Mouse (Mus musculus) stomach, postnatal 0 days (tissue): ENCODE results near the gene Slc9a1. TPM values are rescaled to one million over a fixed set of nuclear protein-coding genes. Genes with fewer than 3 reads are reported as not detected.

Experiments used
- ATAC-seq: fragments of 200-750 bp; cut with Nextera tagmentation; 2 replicates; pipeline ENCODE4 v1.8.0; 2017; ENCODE audit not compliant: low FRiP score, low TSS enrichment
- DNase-seq: peaks from one replicate; pipeline ENCODE4 v3.0.0-alpha.2; 2016; ENCODE audit warnings: low spot score
- H3K27ac ChIP-seq: fragments of 300-500 bp; sonication (generic); replicated peaks from 2 replicates; pipeline ENCODE4 v1.5.1; 2014; ENCODE audit warnings: mild to moderate bottlenecking, control low read depth
- H3K27me3 ChIP-seq: fragments of 300-500 bp; sonication (generic); 2 replicates; pipeline ENCODE4 v1.6.1; 2014; ENCODE audit warnings: low read length; ENCODE audit not compliant: control insufficient read depth, insufficient read depth
- H3K36me3 ChIP-seq: fragments of 300-500 bp; sonication (generic); 2 replicates; pipeline ENCODE4 v1.6.1; 2014; ENCODE audit warnings: low read length, mixed read lengths; ENCODE audit not compliant: control insufficient read depth, insufficient read depth
- H3K4me1 ChIP-seq: fragments of 300-500 bp; sonication (generic); replicated peaks from 2 replicates; pipeline ENCODE4 v1.6.1; 2014; ENCODE audit warnings: antibody characterized with exemption; ENCODE audit not compliant: control insufficient read depth, insufficient read depth
- H3K4me2 ChIP-seq: fragments of 300-500 bp; sonication (generic); replicated peaks from 2 replicates; pipeline ENCODE4 v1.6.1; 2014; ENCODE audit warnings: low read depth, mild to moderate bottlenecking, control low read depth, moderate library complexity
- H3K4me3 ChIP-seq: fragments of 300-500 bp; sonication (generic); 2 replicates; pipeline ENCODE4 v1.5.1; 2014; ENCODE audit warnings: low read depth, low read length, control low read depth
- H3K9ac ChIP-seq: fragments of 300-500 bp; sonication (generic); 2 replicates; pipeline ENCODE4 v1.6.1; 2014; ENCODE audit warnings: mild to moderate bottlenecking, low read length, control low read depth, mixed read lengths
- H3K9me3 ChIP-seq: fragments of 300-500 bp; sonication (generic); 2 replicates; pipeline ENCODE4 v1.6.1; 2016; ENCODE audit warnings: low read length; ENCODE audit not compliant: control insufficient read depth
- CTCF ChIP-seq: IDR thresholded peaks from 2 replicates; pipeline ENCODE4 v1.5.1; 2016; ENCODE audit warnings: antibody characterized with exemption, low read depth, mild to moderate bottlenecking, moderate library complexity
- EP300 ChIP-seq: optimal IDR thresholded peaks from 2 replicates; pipeline ENCODE3; 2016; ENCODE audit warnings: antibody characterized with exemption
- WGBS: fragments of 180-500 bp; shearing (Covaris S2); extraction: QIAGEN DNeasy Blood & Tissue Kit; methylation state at CpG from one replicate; pipeline ENCODE4 v1.1.7; 2014; 5-methylcytosine and 5-hydroxymethylcytosine counted together
- polyA plus RNA-seq: library from polyadenylated mRNA; unstranded; fragments of >200 nt; fragmentation: Nextera tagmentation; extraction: Ambion mirVana; gene quantifications from 2 replicates; pipeline ENCODE4 v1.2.1, GENCODE M21; 2015

Slc9a1 gene
- polyA plus RNA-seq, 1 experiment from 2014 or later: 6.0 TPM

DNA sequence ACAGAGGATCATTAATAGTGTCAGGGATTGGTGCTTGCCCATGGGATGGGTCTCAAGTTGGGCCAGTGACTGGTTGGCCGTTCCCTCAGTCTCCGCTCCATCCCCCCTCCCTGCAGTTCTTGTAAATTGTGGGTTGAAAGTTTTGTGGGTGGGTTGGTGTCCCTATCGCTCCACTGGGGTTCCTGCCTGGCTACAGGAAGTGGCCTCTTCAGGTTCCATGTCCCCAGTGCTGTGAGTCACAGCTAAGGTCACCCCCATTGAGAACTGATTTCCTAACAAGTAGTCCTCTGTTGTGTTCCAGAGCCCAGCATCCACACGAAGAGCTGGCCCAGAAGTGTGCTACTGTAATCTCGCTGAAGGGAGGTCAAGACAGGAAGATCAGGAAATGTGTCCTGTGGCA, 56.6 kb downstream of the Slc9a1 start:
- H3K4me3 ChIP-seq: no peak overlapping the region
- no peak overlapping the region for H3K4me2 ChIP-seq
- TF ChIP-seq CTCF: no peak
- TF ChIP-seq EP300: no peak
- no peak overlapping the region for H3K27ac ChIP-seq
- DNase-seq: no peak
- no peaks in the 10 kb centered on the region for H3K36me3 ChIP-seq
- H3K27me3 ChIP-seq: no peaks in the 10 kb centered on the region
- no peak for ATAC-seq
- H3K9ac ChIP-seq: no peak overlapping the region
- no peaks in the 10 kb centered on the region for H3K4me1 ChIP-seq
- 65% methylated on average over 5 of the region's 5 CpGs for WGBS
- no peaks in the 10 kb centered on the region for H3K9me3 ChIP-seq

DNA sequence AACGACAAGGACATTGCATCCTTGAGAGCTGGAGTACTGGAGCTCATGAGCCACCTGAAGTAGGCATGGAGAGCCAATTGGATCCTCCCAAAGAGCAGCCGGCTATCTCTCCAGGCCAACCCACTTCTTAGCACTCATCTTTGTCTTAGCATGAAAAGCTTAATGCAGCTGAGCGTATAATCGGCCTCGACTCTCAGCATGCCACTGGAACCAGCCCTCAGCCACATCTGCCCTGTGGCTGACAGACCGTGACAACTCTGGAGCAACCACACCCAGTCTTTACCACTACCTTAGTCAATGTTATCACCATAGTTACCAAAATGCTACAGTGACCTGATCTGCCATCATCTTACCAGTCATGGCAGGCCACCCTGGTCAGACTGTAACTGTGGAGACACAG, 62.0 kb downstream of the Slc9a1 start:
- Histone ChIP-seq H3K4me3 (no peak overlapping the region), H3K4me1 (no peaks in the 10 kb centered on the region), H3K27me3 (no peaks in the 10 kb centered on the region), H3K9me3 (no peaks in the 10 kb centered on the region), H3K9ac (no peak overlapping the region), H3K36me3 (no peaks in the 10 kb centered on the region), H3K4me2 (no peak overlapping the region), H3K27ac (no peak overlapping the region)
- DNase-seq (no peak), ATAC-seq (peak; percentile 38; the same call in 1 of the 2 replicates)
- WGBS: 78% methylated on average over 6 of the region's 6 CpGs
- no peak for TF ChIP-seq EP300
- TF ChIP-seq CTCF: no peak

DNA sequence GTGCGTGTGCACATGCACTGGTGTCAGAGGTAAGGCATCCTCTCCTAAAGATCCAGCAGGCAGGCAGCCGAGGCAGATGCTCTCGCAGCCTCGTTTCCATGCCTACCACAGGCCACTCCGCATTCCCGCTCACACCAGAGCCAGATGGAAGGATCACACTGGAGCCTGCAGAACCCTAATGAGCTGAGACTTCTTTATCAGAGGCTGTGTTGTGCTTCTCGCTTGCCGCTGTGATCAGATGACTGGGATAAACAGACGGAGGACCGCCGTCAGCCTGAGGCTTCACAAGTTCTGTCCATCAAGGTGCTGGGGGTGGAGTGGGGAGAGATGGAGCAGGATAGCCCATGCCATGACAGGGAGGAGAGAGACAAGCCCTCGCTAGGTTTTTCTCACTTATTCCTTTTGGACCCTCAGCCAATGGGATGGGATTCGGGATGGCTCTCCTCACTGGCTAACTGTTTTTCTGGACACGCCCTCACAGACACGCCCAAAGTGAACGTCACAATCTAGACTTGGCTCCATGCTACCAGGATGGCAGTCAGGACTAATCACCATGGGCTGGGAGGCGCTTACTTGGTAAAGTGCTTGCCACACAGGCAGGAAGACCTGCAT, 63.2 kb downstream of the Slc9a1 start:
- H3K27ac ChIP-seq: no peak overlapping the region
- 20% methylated on average over 17 of the region's 17 CpGs for WGBS
- H3K4me2 ChIP-seq: no peak overlapping the region
- no peaks in the 10 kb centered on the region for H3K4me1 ChIP-seq
- no peak overlapping the region for H3K4me3 ChIP-seq
- peak; percentile 69 for ATAC-seq
- no peaks in the 10 kb centered on the region for H3K36me3 ChIP-seq
- H3K9ac ChIP-seq: no peak overlapping the region
- DNase-seq: peak; percentile 35
- H3K9me3 ChIP-seq: no peaks in the 10 kb centered on the region
- H3K27me3 ChIP-seq: no peaks in the 10 kb centered on the region
- TF ChIP-seq CTCF: no peak
- TF ChIP-seq EP300: no peak

DNA sequence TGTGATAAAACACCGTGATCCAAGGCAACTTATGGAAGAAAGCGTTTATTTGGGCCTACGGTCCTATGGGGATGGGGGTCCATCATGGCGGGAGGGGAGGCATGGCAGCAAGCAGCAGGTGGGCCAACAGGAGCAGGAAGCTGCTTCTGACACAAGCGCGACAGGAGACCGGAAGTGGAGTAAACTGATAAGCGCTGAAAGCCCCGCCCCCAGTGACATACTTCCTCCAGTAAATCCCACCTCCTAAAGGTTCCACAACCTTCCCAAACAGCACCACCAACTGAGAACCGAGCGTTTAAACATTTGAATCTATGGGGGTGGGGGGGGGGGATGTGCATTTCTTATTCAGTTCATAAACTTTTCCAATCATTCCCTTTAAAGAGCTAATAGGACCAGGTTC, 66.4 kb downstream of the Slc9a1 start:
- ATAC-seq: no peak
- 92% methylated on average over 11 of the region's 11 CpGs for WGBS

DNA sequence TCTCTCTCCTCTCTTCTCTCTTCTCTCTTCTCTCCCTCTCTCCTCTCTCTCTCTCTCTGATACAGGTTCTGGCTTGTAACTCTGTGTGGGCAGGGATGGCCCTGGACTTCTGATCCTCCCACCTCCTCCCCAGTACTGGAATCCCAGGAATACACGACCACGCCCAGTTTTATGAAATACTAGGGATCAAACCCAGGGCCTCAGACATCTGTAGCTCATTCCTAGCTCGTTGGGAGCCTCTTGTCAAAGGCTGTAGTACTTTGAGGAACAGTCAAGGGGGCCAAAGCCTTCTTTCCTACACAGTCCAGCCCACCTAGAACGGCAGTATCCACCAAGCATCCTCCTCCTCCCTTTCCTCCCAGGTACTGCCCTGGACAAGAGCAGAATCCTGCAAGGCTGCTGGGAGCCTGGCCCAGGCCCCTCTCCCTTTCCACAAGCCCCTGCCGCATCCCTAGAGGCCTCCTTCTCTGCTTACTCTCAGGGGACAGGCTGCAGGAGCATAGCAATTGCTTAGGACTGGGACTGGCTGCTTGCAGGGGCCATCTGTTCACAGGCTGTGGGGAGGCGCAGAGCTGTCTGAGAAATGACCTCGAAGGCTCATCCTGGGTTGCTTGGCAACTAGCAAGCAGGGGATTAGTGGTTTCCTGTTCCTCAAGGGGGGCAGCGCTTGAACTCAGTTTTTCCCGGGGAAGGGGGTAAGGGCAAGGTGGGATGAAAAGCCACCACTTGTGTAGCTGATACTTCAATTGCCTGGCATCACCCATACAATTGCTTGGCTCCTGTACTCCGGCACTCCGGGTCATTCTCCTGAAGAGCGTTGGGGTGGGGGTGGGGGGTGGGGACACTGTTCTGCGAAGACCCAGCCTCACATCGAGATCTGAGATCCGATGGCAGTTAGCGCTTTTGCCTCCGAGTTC, 70.2 kb downstream of the Slc9a1 start:
- H3K36me3 ChIP-seq: no peaks in the 10 kb centered on the region
- peak; percentile 40 for DNase-seq
- H3K4me2 ChIP-seq: peak overlapping the region; percentile 41
- whole genome bisulfite sequencing: 8% methylated on average over 17 of the region's 17 CpGs
- no peak overlapping the region for H3K4me3 ChIP-seq
- no peak for TF ChIP-seq CTCF
- no peak for TF ChIP-seq EP300
- H3K4me1 ChIP-seq: peaks cover 3% of the 10 kb centered on the region; the same call in 1 of the 2 replicates
- peak overlapping the region; percentile 78 for H3K27ac ChIP-seq
- H3K9ac ChIP-seq: no peak overlapping the region
- H3K9me3 ChIP-seq: no peaks in the 10 kb centered on the region
- H3K27me3 ChIP-seq: no peaks in the 10 kb centered on the region
- peak; percentile 74 for ATAC-seq

More for the DNA sequence above, 66.4 kb downstream of the Slc9a1 start:
- H3K4me3 ChIP-seq: no peak overlapping the region
- no peak for DNase-seq
- no peak overlapping the region for H3K9ac ChIP-seq
- H3K4me1 ChIP-seq: peaks cover 3% of the 10 kb centered on the region; the same call in 1 of the 2 replicates
- no peaks in the 10 kb centered on the region for H3K9me3 ChIP-seq
- H3K4me2 ChIP-seq: no peak overlapping the region
- no peak overlapping the region for H3K27ac ChIP-seq
- H3K36me3 ChIP-seq: no peaks in the 10 kb centered on the region
- H3K27me3 ChIP-seq: no peaks in the 10 kb centered on the region
- no peak for TF ChIP-seq EP300
- TF ChIP-seq CTCF: no peak

DNA sequence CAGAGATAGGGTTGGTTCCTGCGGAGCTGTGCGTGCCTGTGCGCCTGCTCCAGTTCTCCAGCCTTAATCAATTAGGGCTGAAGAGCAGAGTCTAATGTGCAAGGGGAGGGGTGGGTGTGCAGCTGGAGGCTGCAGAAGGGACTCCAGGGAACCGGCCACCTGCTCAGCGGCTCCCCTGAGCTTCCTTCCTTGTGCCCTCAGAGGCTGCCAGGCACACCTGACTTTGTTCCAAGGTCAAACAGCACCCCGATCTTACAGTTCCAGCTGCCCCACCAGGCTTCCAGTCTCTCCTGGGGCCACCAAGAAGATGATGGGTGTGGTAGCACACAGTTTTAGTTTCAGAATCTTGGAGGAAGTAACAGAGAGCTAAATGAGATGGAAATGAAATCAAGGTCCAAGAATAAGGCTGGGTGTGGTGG, 70.9 kb downstream of the Slc9a1 start:
- peak; percentile 58 for DNase-seq

More for the DNA sequence above, 70.9 kb downstream of the Slc9a1 start:
- Histone ChIP-seq H3K4me1 (peaks cover 3% of the 10 kb centered on the region; the same call in 1 of the 2 replicates), H3K9ac (no peak overlapping the region), H3K4me3 (no peak overlapping the region), H3K36me3 (no peaks in the 10 kb centered on the region), H3K9me3 (no peaks in the 10 kb centered on the region), H3K27ac (peak overlapping the region; percentile 78), H3K4me2 (peak overlapping the region; percentile 41), H3K27me3 (no peaks in the 10 kb centered on the region)
- ATAC-seq: peak; percentile 72
- TF ChIP-seq EP300 (no peak), CTCF (no peak)
- WGBS: 4% methylated on average over 6 of the region's 6 CpGs
